Mouse (Mus musculus) forebrain, embryonic 11.5 days (tissue): ENCODE measurements at regions not wholly inside any gene's neighbourhood (a gene's known extent, or its start where the extent isn't known, plus 50 kb on each side); places are given as distances from the start of the nearest gene placed in this dataset.

ENCODE experiments used
- ATAC-seq: fragments of 200-750 bp; cut with Nextera tagmentation; replicated peaks from 2 replicates; pipeline ENCODE4 v1.8.0; 2017; ENCODE audit warnings: moderate TSS enrichment; ENCODE audit not compliant: low FRiP score
- DNase-seq: peaks from one replicate; pipeline ENCODE4 v3.0.0-alpha.2; 2017; ENCODE audit warnings: low spot score
- H3K27ac ChIP-seq: fragments of 300-500 bp; sonication (generic); 2 replicates; pipeline ENCODE4 v1.5.1; 2014; ENCODE audit warnings: low read depth, low read length
- H3K27me3 ChIP-seq: fragments of 300-500 bp; sonication (generic); 2 replicates; pipeline ENCODE4 v1.6.1; 2014; ENCODE audit warnings: mild to moderate bottlenecking, low read length, mixed read lengths; ENCODE audit not compliant: control insufficient read depth, insufficient read depth
- H3K36me3 ChIP-seq: fragments of 300-500 bp; sonication (generic); 2 replicates; pipeline ENCODE4 v1.6.1; 2014; ENCODE audit warnings: mild to moderate bottlenecking, low read length, moderate library complexity, mixed read lengths; ENCODE audit not compliant: control insufficient read depth, insufficient read depth
- H3K4me1 ChIP-seq: fragments of 300-500 bp; sonication (generic); replicated peaks from 2 replicates; pipeline ENCODE4 v1.6.1; 2014; ENCODE audit warnings: low read length, mixed read lengths; ENCODE audit not compliant: control insufficient read depth, insufficient read depth
- H3K4me2 ChIP-seq: fragments of 300-500 bp; sonication (generic); 2 replicates; pipeline ENCODE4 v1.6.1; 2014; ENCODE audit warnings: low read depth, mild to moderate bottlenecking, low read length, moderate library complexity, mixed read lengths; ENCODE audit not compliant: severe bottlenecking
- H3K4me3 ChIP-seq: fragments of 300-500 bp; sonication (generic); 2 replicates; pipeline ENCODE4 v1.5.1; 2014; ENCODE audit warnings: low read depth, low read length
- H3K9ac ChIP-seq: fragments of 300-500 bp; sonication (generic); 2 replicates; pipeline ENCODE4 v1.6.1; 2014; ENCODE audit warnings: low read length
- H3K9me3 ChIP-seq: fragments of 300-500 bp; sonication (generic); 2 replicates; pipeline ENCODE4 v1.6.1; 2016; ENCODE audit warnings: low read length, mixed read lengths; ENCODE audit not compliant: control insufficient read depth
- WGBS: fragments of 180-500 bp; shearing (Covaris S2); extraction: QIAGEN DNeasy Blood & Tissue Kit; methylation state at CpG from one replicate; pipeline ENCODE4 v1.1.7; 2014; 5-methylcytosine and 5-hydroxymethylcytosine counted together

GRCm38 (mm10) chr2:48381481-48382075 is 432.3 kb upstream of the Acvr2a start:
- no peaks in the 10 kb centered on the region for H3K9me3 ChIP-seq
- DNase-seq (no peak), ATAC-seq (no peak)
- no peak overlapping the region for H3K27ac ChIP-seq
- no peaks in the 10 kb centered on the region for H3K4me1 ChIP-seq
- H3K27me3 ChIP-seq, result no peaks in the 10 kb centered on the region
- H3K9ac ChIP-seq, result no peak overlapping the region
- H3K36me3 ChIP-seq, result no peaks in the 10 kb centered on the region
- H3K4me3 ChIP-seq, result no peak overlapping the region
- no peak overlapping the region for H3K4me2 ChIP-seq
- 92% methylated on average over 14 of the region's 14 CpGs for WGBS

- H3K27ac ChIP-seq, result no peak overlapping the region
- no peak overlapping the region for H3K4me3 ChIP-seq
- DNase-seq (no peak), ATAC-seq (no peak)
- no peak overlapping the region for H3K4me2 ChIP-seq
- no peaks in the 10 kb centered on the region for H3K4me1 ChIP-seq
- no peak overlapping the region for H3K9ac ChIP-seq
- no peaks in the 10 kb centered on the region for H3K9me3 ChIP-seq
- H3K27me3 ChIP-seq, result no peaks in the 10 kb centered on the region
- WGBS, result 88% methylated on average over 1 of the region's 1 CpGs
- no peaks in the 10 kb centered on the region for H3K36me3 ChIP-seq
Observed at GRCm38 (mm10) chr2:48398504-48398903, 415.4 kb upstream of the Acvr2a start.

- whole genome bisulfite sequencing, result 70% methylated on average over 1 of the region's 1 CpGs
- no peak for ATAC-seq
- H3K9me3 ChIP-seq, result no peaks in the 10 kb centered on the region
- no peak overlapping the region for H3K4me3 ChIP-seq
- no peak overlapping the region for H3K27ac ChIP-seq
- H3K4me1 ChIP-seq, result no peaks in the 10 kb centered on the region
- no peak overlapping the region for H3K9ac ChIP-seq
- no peaks in the 10 kb centered on the region for H3K27me3 ChIP-seq
- H3K36me3 ChIP-seq, result no peaks in the 10 kb centered on the region
- no peak overlapping the region for H3K4me2 ChIP-seq
- no peak for DNase-seq
Observed at GRCm38 (mm10) chr2:48399191-48399590, 414.7 kb upstream of the Acvr2a start.

- WGBS, result 85% methylated on average over 2 of the region's 2 CpGs
- Histone ChIP-seq H3K27me3 (no peaks in the 10 kb centered on the region), H3K27ac (no peak overlapping the region), H3K4me2 (no peak overlapping the region), H3K4me1 (no peaks in the 10 kb centered on the region), H3K9me3 (no peaks in the 10 kb centered on the region), H3K36me3 (no peaks in the 10 kb centered on the region), H3K4me3 (no peak overlapping the region), H3K9ac (no peak overlapping the region)
- no peak for DNase-seq
- ATAC-seq, result no peak
Observed at GRCm38 (mm10) chr2:48402813-48403212, 411.1 kb upstream of the Acvr2a start.

GRCm38 (mm10) chr2:48404460-48404859 is 409.4 kb upstream of the Acvr2a start:
- H3K4me2 ChIP-seq, result no peak overlapping the region
- no peak for DNase-seq
- no peak overlapping the region for H3K27ac ChIP-seq
- WGBS, result 74% methylated on average over 3 of the region's 3 CpGs
- no peaks in the 10 kb centered on the region for H3K9me3 ChIP-seq
- no peak overlapping the region for H3K4me3 ChIP-seq
- no peaks in the 10 kb centered on the region for H3K4me1 ChIP-seq
- no peak for ATAC-seq
- H3K9ac ChIP-seq, result no peak overlapping the region
- H3K27me3 ChIP-seq, result no peaks in the 10 kb centered on the region
- H3K36me3 ChIP-seq, result no peaks in the 10 kb centered on the region

GRCm38 (mm10) chr2:48407876-48408275 is 406.0 kb upstream of the Acvr2a start:
- Histone ChIP-seq H3K27me3 (no peaks in the 10 kb centered on the region), H3K36me3 (no peaks in the 10 kb centered on the region), H3K27ac (no peak overlapping the region), H3K9me3 (no peaks in the 10 kb centered on the region), H3K9ac (no peak overlapping the region), H3K4me3 (no peak overlapping the region), H3K4me2 (no peak overlapping the region), H3K4me1 (no peaks in the 10 kb centered on the region)
- DNase-seq (no peak), ATAC-seq (no peak)
- WGBS, result 94% methylated on average over 5 of the region's 5 CpGs

GRCm38 (mm10) chr2:48409876-48410275 is 404.0 kb upstream of the Acvr2a start:
- Histone ChIP-seq H3K4me3 (no peak overlapping the region), H3K36me3 (no peaks in the 10 kb centered on the region), H3K27ac (no peak overlapping the region), H3K4me1 (no peaks in the 10 kb centered on the region; the same call in 1 of the 2 replicates), H3K9ac (no peak overlapping the region), H3K27me3 (no peaks in the 10 kb centered on the region), H3K4me2 (no peak overlapping the region), H3K9me3 (no peaks in the 10 kb centered on the region)
- WGBS, result 89% methylated on average over 4 of the region's 4 CpGs
- ATAC-seq (no peak), DNase-seq (no peak)

GRCm38 (mm10) chr2:48411392-48411791 is 402.5 kb upstream of the Acvr2a start:
- Histone ChIP-seq H3K4me3 (no peak overlapping the region), H3K4me2 (no peak overlapping the region), H3K9ac (no peak overlapping the region), H3K4me1 (no peaks in the 10 kb centered on the region; the same call in 1 of the 2 replicates), H3K36me3 (no peaks in the 10 kb centered on the region), H3K27me3 (no peaks in the 10 kb centered on the region), H3K27ac (no peak overlapping the region), H3K9me3 (no peaks in the 10 kb centered on the region)
- DNase-seq, result no peak
- 97% methylated on average over 1 of the region's 1 CpGs for WGBS
- ATAC-seq, result no peak

GRCm38 (mm10) chr2:48412683-48413440 is 401.0 kb upstream of the Acvr2a start:
- no peaks in the 10 kb centered on the region for H3K9me3 ChIP-seq
- no peak for ATAC-seq
- WGBS, result 84% methylated on average over 4 of the region's 4 CpGs

More at GRCm38 (mm10) chr2:48412683-48413440, 401.0 kb upstream of the Acvr2a start:
- Histone ChIP-seq H3K4me1 (no peaks in the 10 kb centered on the region; the same call in 1 of the 2 replicates), H3K27me3 (no peaks in the 10 kb centered on the region), H3K36me3 (no peaks in the 10 kb centered on the region), H3K9ac (no peak overlapping the region), H3K4me3 (no peak overlapping the region), H3K4me2 (no peak overlapping the region), H3K27ac (no peak overlapping the region)
- DNase-seq, result no peak
